ENCODE assay signal across 23 mouse cellular contexts in the genomic region with DNA sequence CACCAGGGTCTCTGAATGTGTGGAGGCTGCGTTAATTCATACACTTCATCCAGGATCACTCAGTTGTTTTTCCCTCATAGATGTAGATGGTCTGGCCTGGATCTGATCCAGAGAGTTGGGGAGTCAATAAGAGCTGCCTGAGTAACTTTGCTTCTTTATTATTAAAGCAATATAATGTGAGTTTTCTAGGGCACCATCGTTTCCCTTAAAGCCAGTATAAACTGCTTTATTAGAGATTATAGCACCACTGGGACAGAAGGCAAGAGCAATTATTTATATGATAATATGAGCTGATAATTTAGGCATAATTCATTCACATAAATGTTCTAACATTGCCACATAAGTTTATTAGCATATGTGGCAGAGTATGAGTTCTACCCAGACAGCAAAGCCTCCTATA. TPM values are rescaled to one million over a fixed set of nuclear protein-coding genes. Genes with fewer than 3 reads are reported as not detected.
A peak's percentile ranks its signal among the peaks of the same experiment; 100 is the strongest.
DNase-seq lines count a peak whose midpoint lies in the region; ATAC-seq and TF ChIP-seq lines count a peak whose summit lies in the region.
"Had no signal": no experiment of that assay in that cellular context is flagged by ENCODE, and none has a peak within 500 bp of the region (broad histone marks: within the 10 kb centered on the region; RNA-seq: fewer than 3 reads in every experiment).

No protein-coding gene starts in this region.

- intact Hi-C loops in left cerebral cortex, postnatal 10 days (cut with DNase I): no loop called here

- no peak overlapping the region for H3K4me2 ChIP-seq in hindbrain, embryonic 12.5 days (replicated peaks)
- no peak overlapping the region for H3K4me2 ChIP-seq in midbrain, postnatal 0 days (ENCODE audit: low read depth, low read length, poor library complexity, severe bottlenecking)
- no peak overlapping the region for H3K4me2 ChIP-seq in midbrain, embryonic 16.5 days (ENCODE audit: low read length)
- H3K4me2 ChIP-seq in CH12.LX (ENCODE audit: insufficient read depth, low read depth, poor library complexity, severe bottlenecking): 0 out of 2 replicates have a peak overlapping the region, but pooled peaks have one; percentile 72
- no peak overlapping the region for H3K4me2 ChIP-seq in neural tube, embryonic 15.5 days
- H3K4me2 ChIP-seq: embryonic facial prominence, embryonic 12.5 days; forebrain, embryonic 13.5 days; forebrain, embryonic 15.5 days had no signal

- no peaks in the 10 kb centered on the region for H3K36me3 ChIP-seq in hindbrain, embryonic 10.5 days
- H3K36me3 ChIP-seq in hindbrain, embryonic 12.5 days: no peaks in the 10 kb centered on the region
- H3K36me3 ChIP-seq in midbrain, postnatal 0 days (ENCODE audit: insufficient read depth, low read length): no peaks in the 10 kb centered on the region
- H3K36me3 ChIP-seq in midbrain, embryonic 16.5 days (ENCODE audit: control insufficient read depth, insufficient read depth, low read length): no peaks in the 10 kb centered on the region
- no peaks in the 10 kb centered on the region for H3K36me3 ChIP-seq in CH12.LX (replicated peaks in 1 of 2; ENCODE audit: control insufficient read depth in 1 of 2, insufficient read depth in 1 of 2, low read length in 1 of 2)
- H3K36me3 ChIP-seq in neural tube, embryonic 15.5 days: no peaks in the 10 kb centered on the region
- H3K36me3 ChIP-seq: embryonic facial prominence, embryonic 10.5 days; embryonic facial prominence, embryonic 12.5 days; forebrain, embryonic 15.5 days had no signal

- H3K4me3 ChIP-seq in hindbrain, embryonic 10.5 days: no peak overlapping the region
- no peak overlapping the region for H3K4me3 ChIP-seq in hindbrain, embryonic 12.5 days
- H3K4me3 ChIP-seq in midbrain, postnatal 0 days (ENCODE audit: low read depth, low read length): no peak overlapping the region
- no peak overlapping the region for H3K4me3 ChIP-seq in midbrain, embryonic 16.5 days (ENCODE audit: low read depth, low read length)
- no peak overlapping the region for H3K4me3 ChIP-seq in CH12.LX (replicated peaks in 1 of 3; ENCODE audit: low read depth in 2 of 3, low read length in 2 of 3, poor library complexity in 1 of 3)
- H3K4me3 ChIP-seq in neural tube, embryonic 15.5 days (replicated peaks): no peak overlapping the region
- H3K4me3 ChIP-seq: embryonic facial prominence, embryonic 10.5 days; embryonic facial prominence, embryonic 12.5 days; forebrain, embryonic 13.5 days; forebrain, embryonic 15.5 days had no signal

- H3K79me2 ChIP-seq in CH12.LX (replicated peaks; ENCODE audit: control insufficient read depth, extremely low read depth, insufficient read depth, poor library complexity, severe bottlenecking): no peaks in the 10 kb centered on the region

- WGBS in hindbrain, embryonic 10.5 days: 79% methylated on average over 2 of the region's 2 CpGs
- 84% methylated on average over 2 of the region's 2 CpGs for WGBS in hindbrain, embryonic 12.5 days
- WGBS in midbrain, postnatal 0 days: 70% methylated on average over 2 of the region's 2 CpGs
- WGBS in midbrain, embryonic 16.5 days: 76% methylated on average over 2 of the region's 2 CpGs
- WGBS in neural tube, embryonic 15.5 days: 47% methylated on average over 2 of the region's 2 CpGs

- no peak for TF ChIP-seq CTCF in midbrain, postnatal 0 days (IDR thresholded peaks at IDR 0.05)
- no peak for TF ChIP-seq CTCF in CH12.LX (conservative IDR thresholded peaks at IDR 0.05 in 1 of 2, IDR thresholded peaks at IDR 0.05 in 1 of 2; ENCODE audit: low read depth in 2 of 2, low read length in 2 of 2)

- no peak for ATAC-seq in hindbrain, embryonic 12.5 days (ENCODE audit: low FRiP score)
- ATAC-seq in midbrain, postnatal 0 days (ENCODE audit: low FRiP score): no peak
- no peak for ATAC-seq in midbrain, embryonic 16.5 days
- ATAC-seq in neural tube, embryonic 15.5 days (ENCODE audit: low FRiP score): peak; percentile 70
- ATAC-seq: CD4-positive, CD25-positive, alpha-beta regulatory T cell, adult 4 months; forebrain, embryonic 13.5 days; forebrain, embryonic 15.5 days had no signal

- no peak for DNase-seq in hindbrain, embryonic 10.5 days (ENCODE audit: low spot score)
- peak; percentile 5 for DNase-seq in midbrain, postnatal 0 days (ENCODE audit: low spot score)
- DNase-seq in CH12.LX (ENCODE audit: extremely low read depth): no peak
- DNase-seq in left cerebral cortex, postnatal 10 days (ENCODE audit: extremely low spot score in 1 of 2, low spot score in 2 of 2): no peak
- DNase-seq: adrenal gland, adult 2 months; adrenal gland, postnatal 10 days; adrenal gland, postnatal 36 days; B cell, adult 2 months; cerebellum, adult 11-12 months; cerebellum, adult 2 months; cerebellum, adult 9-10 months; cerebellum, postnatal 10 days; cerebellum, postnatal 25 days had no signal

- TF ChIP-seq POLR2A in CH12.LX (IDR thresholded peaks at IDR 0.05; ENCODE audit: low read depth, low read length): no peak

- in situ Hi-C loops in CH12.LX (cut with MboI; ENCODE audit: low pct_ligation_motif_present, low pct_unique_long_range_greater_than_20kb, low sequenced_read_pairs): no loop called here

- no peak for TF ChIP-seq RAD21 in CH12.LX (IDR thresholded peaks at IDR 0.05; ENCODE audit: low read depth, low read length)

- H3K9me3 ChIP-seq in hindbrain, embryonic 10.5 days: no peaks in the 10 kb centered on the region
- no peaks in the 10 kb centered on the region for H3K9me3 ChIP-seq in hindbrain, embryonic 12.5 days (replicated peaks)
- no peaks in the 10 kb centered on the region for H3K9me3 ChIP-seq in midbrain, postnatal 0 days (ENCODE audit: low read length)
- H3K9me3 ChIP-seq in midbrain, embryonic 16.5 days (replicated peaks; ENCODE audit: control insufficient read depth, low read length, poor library complexity, severe bottlenecking): no peaks in the 10 kb centered on the region
- no peaks in the 10 kb centered on the region for H3K9me3 ChIP-seq in CH12.LX (replicated peaks; ENCODE audit: low read length)
- no peaks in the 10 kb centered on the region for H3K9me3 ChIP-seq in neural tube, embryonic 15.5 days (replicated peaks)
- H3K9me3 ChIP-seq: embryonic facial prominence, embryonic 10.5 days; embryonic facial prominence, embryonic 12.5 days; forebrain, embryonic 13.5 days; forebrain, embryonic 15.5 days had no signal

- peaks cover 15% of the 10 kb centered on the region; the same call in 1 of the 2 replicates for H3K4me1 ChIP-seq in hindbrain, embryonic 10.5 days (replicated peaks)
- peaks cover 4% of the 10 kb centered on the region; the same call in 1 of the 2 replicates for H3K4me1 ChIP-seq in hindbrain, embryonic 12.5 days
- no peaks in the 10 kb centered on the region for H3K4me1 ChIP-seq in midbrain, postnatal 0 days (ENCODE audit: insufficient read depth, low read length)
- peaks cover 2% of the 10 kb centered on the region; the same call in 1 of the 2 replicates for H3K4me1 ChIP-seq in midbrain, embryonic 16.5 days (ENCODE audit: control insufficient read depth, insufficient read depth, low read length)
- no peaks in the 10 kb centered on the region for H3K4me1 ChIP-seq in CH12.LX (ENCODE audit: control insufficient read depth in 1 of 2, insufficient read depth in 2 of 2)
- peaks cover 3% of the 10 kb centered on the region; the same call in 1 of the 2 replicates for H3K4me1 ChIP-seq in neural tube, embryonic 15.5 days
- H3K4me1 ChIP-seq: forebrain, embryonic 13.5 days; forebrain, embryonic 15.5 days had no signal

- peak overlapping the region; percentile 35; the same call in 1 of the 2 replicates for H3K27ac ChIP-seq in hindbrain, embryonic 10.5 days
- no peak overlapping the region; the same call in 1 of the 2 replicates for H3K27ac ChIP-seq in hindbrain, embryonic 12.5 days
- H3K27ac ChIP-seq in midbrain, postnatal 0 days (ENCODE audit: low read depth, low read length): no peak overlapping the region
- no peak overlapping the region for H3K27ac ChIP-seq in midbrain, embryonic 16.5 days (ENCODE audit: low read length)
- H3K27ac ChIP-seq in CH12.LX (ENCODE audit: insufficient read depth, low read depth): no peak overlapping the region
- no peak overlapping the region for H3K27ac ChIP-seq in neural tube, embryonic 15.5 days (replicated peaks)
- H3K27ac ChIP-seq: embryonic facial prominence, embryonic 10.5 days; embryonic facial prominence, embryonic 12.5 days; forebrain, embryonic 13.5 days; forebrain, embryonic 15.5 days had no signal

- H3K9ac ChIP-seq in hindbrain, embryonic 12.5 days: no peak overlapping the region
- no peak overlapping the region for H3K9ac ChIP-seq in midbrain, postnatal 0 days (replicated peaks; ENCODE audit: low read length, poor library complexity, severe bottlenecking)
- H3K9ac ChIP-seq in midbrain, embryonic 16.5 days (ENCODE audit: low read depth, low read length): no peak overlapping the region
- H3K9ac ChIP-seq in CH12.LX (ENCODE audit: insufficient read depth, low read depth): no peak overlapping the region
- H3K9ac ChIP-seq in neural tube, embryonic 15.5 days (replicated peaks): no peak overlapping the region
- H3K9ac ChIP-seq: embryonic facial prominence, embryonic 12.5 days; forebrain, embryonic 13.5 days; forebrain, embryonic 15.5 days had no signal

- TF ChIP-seq EP300 in CH12.LX (IDR thresholded peaks at IDR 0.05; ENCODE audit: low read length): no peak

- dilution Hi-C loops in CH12.LX (cut with MboI; ENCODE audit: extremely low pct_ligation_motif_present, extremely low pct_unique_long_range_greater_than_20kb, low sequenced_read_pairs): no loop called here

- no peaks in the 10 kb centered on the region for H3K27me3 ChIP-seq in hindbrain, embryonic 10.5 days (ENCODE audit: insufficient read depth, poor library complexity, severe bottlenecking)
- no peaks in the 10 kb centered on the region for H3K27me3 ChIP-seq in hindbrain, embryonic 12.5 days
- no peaks in the 10 kb centered on the region for H3K27me3 ChIP-seq in midbrain, postnatal 0 days (ENCODE audit: insufficient read depth, low read length)
- H3K27me3 ChIP-seq in midbrain, embryonic 16.5 days (ENCODE audit: control insufficient read depth, insufficient read depth, low read depth, low read length): no peaks in the 10 kb centered on the region
- no peaks in the 10 kb centered on the region for H3K27me3 ChIP-seq in CH12.LX (replicated peaks)
- H3K27me3 ChIP-seq in neural tube, embryonic 15.5 days (replicated peaks): no peaks in the 10 kb centered on the region
- H3K27me3 ChIP-seq: embryonic facial prominence, embryonic 12.5 days; forebrain, embryonic 13.5 days; forebrain, embryonic 15.5 days had no signal

RNA-seq across cellular contexts. Expression of a gene that starts 52.7 kb away (rescaled TPM):
- 3.4 and 6.8 TPM in 2 replicates for polyA plus RNA-seq in hindbrain, embryonic 10.5 days (2016; fragmentation: Nextera tagmentation; extraction: Ambion mirVana)
- 7.7 TPM in 2 replicates for polyA plus RNA-seq in hindbrain, embryonic 12.5 days (2016; fragmentation: Nextera tagmentation; extraction: Ambion mirVana)
- 10.0 and 15.0 TPM in 2 replicates for total RNA-seq in midbrain, postnatal 0 days (2014; rRNA removed)
- 10.4 and 11.3 TPM in 2 replicates for polyA plus RNA-seq in midbrain, postnatal 0 days (2015; fragmentation: Nextera tagmentation; extraction: Ambion mirVana)
- 13.2 and 13.4 TPM in 2 replicates for polyA plus RNA-seq in midbrain, embryonic 16.5 days (2015; fragmentation: Nextera tagmentation; extraction: Ambion mirVana)
- total RNA-seq in CH12.LX (2012; rRNA removed) (not detected in 2 replicates), CH12.LX (2014; rRNA removed) (not detected in 2 replicates)
- polyA plus RNA-seq in CH12.LX (2012; ENCODE audit: insufficient read length, low read depth): not detected in 2 replicates
- 19.1 and 21.1 TPM in 2 replicates for polyA plus RNA-seq in neural tube, embryonic 15.5 days (2015; fragmentation: Nextera tagmentation; extraction: Ambion mirVana)
- total RNA-seq in left cerebral cortex, postnatal 10 days (2021): 10 to 100 TPM in 1 of 2 experiments, 1 to 10 TPM in 1; 9.5 to 10.7 TPM
- total RNA-seq: ES-E14, MEL had no signal
- polyA plus RNA-seq: CD4-positive, CD25-positive, alpha-beta regulatory T cell, adult 4 months had no signal
